Mouse (Mus musculus) midbrain, embryonic 14.5 days (tissue): ENCODE results near the gene Rcor1. TPM values are rescaled to one million over a fixed set of nuclear protein-coding genes. Genes with fewer than 3 reads are reported as not detected.
A peak's percentile ranks its signal among the peaks of the same experiment; 100 is the strongest.

Source experiments
- ATAC-seq: fragments of 200-750 bp; cut with Nextera tagmentation; 2 replicates; pipeline ENCODE4 v1.8.0; 2017; ENCODE audit warnings: moderate number of reproducible peaks, moderate library complexity; ENCODE audit not compliant: low FRiP score, low TSS enrichment
- DNase-seq: peaks from one replicate; pipeline ENCODE4 v3.0.0-alpha.2; 2015
- H3K27ac ChIP-seq: fragments of 300-500 bp; sonication (generic); replicated peaks from 2 replicates; pipeline ENCODE4 v1.5.1; 2014; ENCODE audit warnings: mild to moderate bottlenecking, low read depth, low read length, moderate library complexity
- H3K27me3 ChIP-seq: fragments of 300-500 bp; sonication (generic); 2 replicates; pipeline ENCODE4 v1.6.1; 2014; ENCODE audit warnings: low read length, control low read depth, mixed read lengths; ENCODE audit not compliant: control insufficient read depth, insufficient read depth
- H3K36me3 ChIP-seq: fragments of 300-500 bp; sonication (generic); 2 replicates; pipeline ENCODE4 v1.6.1; 2014; ENCODE audit warnings: low read length, control low read depth; ENCODE audit not compliant: control insufficient read depth, insufficient read depth
- H3K4me1 ChIP-seq: fragments of 300-500 bp; sonication (generic); 2 replicates; pipeline ENCODE4 v1.6.1; 2014; ENCODE audit warnings: mild to moderate bottlenecking, antibody characterized with exemption, low read length, control low read depth; ENCODE audit not compliant: control insufficient read depth, insufficient read depth
- H3K4me2 ChIP-seq: fragments of 300-500 bp; sonication (generic); 2 replicates; pipeline ENCODE4 v1.6.1; 2014; ENCODE audit warnings: mild to moderate bottlenecking, low read length, moderate library complexity
- H3K4me3 ChIP-seq: fragments of 300-500 bp; sonication (generic); replicated peaks from 2 replicates; pipeline ENCODE4 v1.5.1; 2014; ENCODE audit warnings: low read depth, low read length
- H3K9ac ChIP-seq: fragments of 300-500 bp; sonication (generic); replicated peaks from 2 replicates; pipeline ENCODE4 v1.6.1; 2014; ENCODE audit warnings: mild to moderate bottlenecking, low read length, moderate library complexity
- H3K9me3 ChIP-seq: fragments of 300-500 bp; sonication (generic); 2 replicates; pipeline ENCODE4 v1.6.1; 2016; ENCODE audit warnings: low read length, control low read depth, mixed read lengths; ENCODE audit not compliant: control insufficient read depth
- WGBS: fragments of 180-500 bp; shearing (Covaris S2); extraction: QIAGEN DNeasy Blood & Tissue Kit; methylation state at CpG from one replicate; pipeline ENCODE4 v1.1.7; 2014; 5-methylcytosine and 5-hydroxymethylcytosine counted together
- polyA plus RNA-seq: library from polyadenylated mRNA; unstranded; fragments of >200 nt; fragmentation: Nextera tagmentation; extraction: Ambion mirVana; gene quantifications from 2 replicates; pipeline ENCODE4 v1.2.1, GENCODE M21; 2014

Gene Rcor1
- polyA plus RNA-seq, 1 experiment from 2014 or later, result 7.6 TPM

DNA sequence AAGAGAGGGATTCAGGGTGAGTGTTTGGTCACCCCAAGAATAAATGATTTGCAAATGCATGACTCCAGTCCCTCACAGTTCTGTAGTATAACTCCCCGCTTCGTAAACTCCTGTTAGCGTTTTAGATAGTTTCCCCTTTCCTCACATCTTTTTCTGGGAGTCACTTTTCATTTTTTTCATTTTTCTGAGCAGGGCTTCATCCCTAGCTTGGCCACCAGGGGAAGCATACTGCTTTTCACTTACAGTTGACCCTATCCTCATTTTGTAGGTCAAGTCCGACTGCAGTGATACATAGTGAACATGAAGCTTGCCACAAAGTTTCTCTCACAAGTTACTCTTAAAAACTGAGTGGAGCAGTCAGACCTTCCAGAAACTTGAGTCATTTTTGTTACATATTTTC, 2.0 kb downstream of the Rcor1 start:
- 50% methylated on average over 4 of the region's 4 CpGs for WGBS
- ATAC-seq (no peak), DNase-seq (peak; percentile 61)
- Histone ChIP-seq H3K27me3 (no peaks in the 10 kb centered on the region), H3K4me2 (peak overlapping the region; percentile 97), H3K4me3 (peak overlapping the region; percentile 95), H3K27ac (no peak overlapping the region), H3K36me3 (0 out of 2 replicates have a peak, but pooled peaks cover 4% of the 10 kb centered on the region), H3K4me1 (peaks cover 9% of the 10 kb centered on the region), H3K9ac (no peak overlapping the region), H3K9me3 (no peaks in the 10 kb centered on the region)

DNA sequence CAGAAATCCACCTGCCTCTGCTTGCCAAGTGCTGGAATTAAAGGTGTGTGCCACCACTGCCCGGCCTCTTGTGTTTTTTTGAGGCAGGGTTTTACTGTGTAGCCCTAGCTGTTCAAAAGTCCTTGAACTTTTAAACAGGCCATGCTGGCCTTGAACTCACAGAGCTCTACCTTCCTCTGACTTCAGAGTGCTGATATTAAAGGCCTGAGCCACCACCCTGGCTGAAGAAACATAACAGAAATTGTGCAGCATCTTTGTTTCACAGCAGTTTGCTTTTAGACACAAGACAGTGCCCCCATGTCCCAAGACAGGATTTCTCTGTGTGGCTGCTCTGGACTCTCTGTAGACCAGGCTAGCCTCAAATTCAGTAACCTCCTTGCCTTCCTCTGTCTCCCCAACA, 3.2 kb downstream of the Rcor1 start:
- Histone ChIP-seq H3K27ac (no peak overlapping the region), H3K4me1 (peaks cover 9% of the 10 kb centered on the region), H3K9ac (no peak overlapping the region), H3K36me3 (0 out of 2 replicates have a peak, but pooled peaks cover 4% of the 10 kb centered on the region), H3K4me3 (no peak overlapping the region), H3K9me3 (no peaks in the 10 kb centered on the region), H3K4me2 (no peak overlapping the region), H3K27me3 (no peaks in the 10 kb centered on the region)
- ATAC-seq (no peak), DNase-seq (no peak)
- WGBS, result 98% methylated on average over 1 of the region's 1 CpGs

DNA sequence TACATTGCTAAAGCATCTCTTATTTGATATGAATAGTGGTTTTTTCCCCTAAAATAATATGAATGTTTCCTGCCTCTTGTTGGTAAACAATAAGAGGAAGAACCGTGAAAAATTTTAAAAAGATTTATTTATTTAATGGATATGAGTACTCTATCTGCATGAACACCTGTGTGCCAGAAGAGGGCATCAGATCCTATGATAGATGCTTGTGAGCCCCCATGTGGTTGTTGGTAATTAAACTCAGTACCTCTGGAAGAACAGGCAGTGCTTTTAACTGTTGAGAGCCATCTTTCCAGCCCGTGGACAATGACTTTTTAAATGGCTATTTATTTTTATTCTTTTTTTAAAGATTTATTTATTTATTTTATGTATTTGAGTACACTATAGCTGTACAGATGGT, 5.7 kb downstream of the Rcor1 start:
- ATAC-seq (no peak), DNase-seq (no peak)
- Histone ChIP-seq H3K27ac (no peak overlapping the region), H3K9ac (no peak overlapping the region), H3K36me3 (0 out of 2 replicates have a peak, but pooled peaks cover 4% of the 10 kb centered on the region), H3K4me3 (no peak overlapping the region), H3K27me3 (no peaks in the 10 kb centered on the region), H3K4me2 (no peak overlapping the region), H3K9me3 (no peaks in the 10 kb centered on the region), H3K4me1 (peaks cover 9% of the 10 kb centered on the region)
- 92% methylated on average over 2 of the region's 2 CpGs for WGBS

DNA sequence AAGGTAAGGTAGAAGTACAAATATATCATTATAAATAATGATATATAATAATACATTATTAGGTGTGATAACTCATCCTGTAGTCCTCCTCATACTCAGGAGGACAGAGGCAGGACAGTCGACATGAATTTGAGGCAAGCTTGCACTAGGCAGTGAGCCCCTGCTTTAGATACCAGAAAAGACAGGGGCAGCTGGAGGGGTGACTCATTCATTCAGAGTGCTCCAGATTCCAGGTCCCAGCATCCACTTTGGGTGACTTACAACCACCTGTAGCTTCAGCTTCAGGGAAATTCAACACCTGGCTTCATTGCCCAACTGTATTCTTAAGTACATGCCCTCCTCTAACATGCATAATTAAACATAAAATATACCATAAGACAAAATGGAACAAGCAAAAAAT, 7.7 kb downstream of the Rcor1 start:
- Histone ChIP-seq H3K4me1 (no peaks in the 10 kb centered on the region), H3K9me3 (no peaks in the 10 kb centered on the region), H3K9ac (no peak overlapping the region), H3K27ac (no peak overlapping the region), H3K36me3 (0 out of 2 replicates have a peak, but pooled peaks cover 4% of the 10 kb centered on the region), H3K27me3 (no peaks in the 10 kb centered on the region), H3K4me2 (no peak overlapping the region), H3K4me3 (no peak overlapping the region)
- DNase-seq, result no peak
- no peak for ATAC-seq
- WGBS, result 91% methylated on average over 1 of the region's 1 CpGs

DNA sequence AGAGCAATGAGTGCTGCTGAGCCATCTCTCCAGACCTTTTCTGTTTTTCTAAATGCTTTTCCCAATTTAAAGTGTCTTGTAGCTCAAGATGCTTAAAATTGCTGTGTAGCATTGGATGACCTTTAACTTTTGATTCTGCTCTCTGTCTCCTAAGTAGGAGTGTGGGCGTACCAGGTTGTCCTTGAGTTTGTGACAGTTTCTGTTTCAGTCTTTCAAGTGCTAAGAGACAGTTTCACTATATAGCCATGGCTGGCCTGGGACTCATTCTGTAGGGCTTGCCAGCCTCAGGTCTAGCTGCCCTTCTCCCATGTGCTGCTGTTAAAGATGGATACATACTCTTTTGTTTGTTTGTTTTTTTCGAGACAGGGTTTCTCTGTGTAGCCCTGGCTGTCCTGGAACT, 9.1 kb downstream of the Rcor1 start:
- ATAC-seq (no peak), DNase-seq (no peak)
- Histone ChIP-seq H3K4me3 (no peak overlapping the region), H3K27ac (no peak overlapping the region), H3K4me1 (no peaks in the 10 kb centered on the region), H3K27me3 (no peaks in the 10 kb centered on the region), H3K9ac (no peak overlapping the region), H3K9me3 (no peaks in the 10 kb centered on the region), H3K4me2 (no peak overlapping the region), H3K36me3 (0 out of 2 replicates have a peak, but pooled peaks cover 4% of the 10 kb centered on the region)
- WGBS, result 90% methylated on average over 2 of the region's 2 CpGs

DNA sequence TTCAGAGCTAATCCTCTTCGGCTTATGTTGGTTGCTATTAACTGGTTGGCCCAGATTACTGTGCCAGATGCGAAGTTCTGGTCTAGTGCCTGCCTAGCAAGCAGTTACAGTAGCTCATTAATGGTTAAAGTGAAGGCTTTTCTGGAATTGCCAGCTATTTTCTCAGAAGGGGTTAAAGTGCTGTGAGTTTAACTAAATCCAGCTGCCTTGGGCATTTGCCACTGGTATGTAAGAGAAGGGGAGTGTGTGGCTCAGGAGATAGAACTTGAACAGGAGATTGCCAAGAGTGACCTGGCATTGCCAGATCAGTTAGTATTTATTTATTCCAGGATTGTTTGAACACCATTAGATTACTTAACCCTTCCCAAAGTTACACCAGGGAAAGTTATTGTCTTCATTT, 11.1 kb downstream of the Rcor1 start:
- Histone ChIP-seq H3K9me3 (no peaks in the 10 kb centered on the region), H3K4me1 (no peaks in the 10 kb centered on the region), H3K27ac (no peak overlapping the region), H3K36me3 (no peaks in the 10 kb centered on the region), H3K4me2 (no peak overlapping the region), H3K9ac (no peak overlapping the region), H3K4me3 (no peak overlapping the region), H3K27me3 (no peaks in the 10 kb centered on the region)
- 91% methylated on average over 2 of the region's 2 CpGs for WGBS
- ATAC-seq (no peak), DNase-seq (no peak)

DNA sequence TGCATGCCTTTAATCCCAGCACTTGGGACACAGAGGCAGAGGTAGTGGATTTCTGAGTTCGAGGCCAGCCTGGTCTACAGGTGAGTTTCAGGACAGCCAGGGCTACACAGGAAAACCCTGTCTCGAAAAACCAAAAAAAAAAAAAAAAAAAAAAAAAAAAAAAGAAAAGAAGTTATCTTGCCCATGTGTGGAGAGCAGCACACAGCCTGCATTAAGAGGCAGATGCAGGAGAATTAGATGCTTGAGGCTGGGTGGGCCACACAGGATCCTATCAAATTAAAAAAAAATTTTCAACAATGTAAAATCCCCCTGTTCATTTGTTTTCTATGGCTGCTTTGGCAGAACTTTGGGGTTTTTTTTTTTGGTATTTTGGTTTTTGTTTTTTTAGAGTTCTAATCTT, 24.2 kb downstream of the Rcor1 start:
- no peaks in the 10 kb centered on the region for H3K4me1 ChIP-seq
- no peaks in the 10 kb centered on the region for H3K27me3 ChIP-seq
- ATAC-seq (no peak), DNase-seq (no peak)
- no peak overlapping the region for H3K4me2 ChIP-seq
- H3K9me3 ChIP-seq, result no peaks in the 10 kb centered on the region
- no peak overlapping the region for H3K9ac ChIP-seq
- no peak overlapping the region for H3K4me3 ChIP-seq
- 84% methylated on average over 2 of the region's 2 CpGs for WGBS
- no peak overlapping the region for H3K27ac ChIP-seq
- H3K36me3 ChIP-seq, result peaks cover 3% of the 10 kb centered on the region; the same call in 1 of the 2 replicates

DNA sequence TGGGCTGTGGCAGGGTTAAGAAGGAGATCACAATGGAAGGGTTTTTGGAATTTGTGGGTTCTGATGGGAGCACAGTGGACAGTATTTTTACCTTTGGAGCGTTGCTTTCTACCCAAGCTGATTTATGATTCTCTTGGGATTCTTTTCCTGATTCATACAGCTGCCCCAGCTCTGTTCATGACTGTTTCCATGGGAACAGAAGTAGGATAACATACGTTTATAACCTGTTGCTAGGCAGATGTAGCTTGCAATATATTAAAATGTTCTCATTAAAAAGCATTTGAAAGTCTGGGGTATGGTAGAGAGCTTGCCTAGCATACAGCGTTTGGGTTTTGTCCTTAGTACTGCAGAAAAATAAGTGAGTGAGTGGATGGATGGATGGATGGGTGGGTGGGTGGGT, 25.1 kb downstream of the Rcor1 start:
- no peak overlapping the region for H3K4me3 ChIP-seq
- no peak for ATAC-seq
- WGBS, result 84% methylated on average over 3 of the region's 3 CpGs

DNA sequence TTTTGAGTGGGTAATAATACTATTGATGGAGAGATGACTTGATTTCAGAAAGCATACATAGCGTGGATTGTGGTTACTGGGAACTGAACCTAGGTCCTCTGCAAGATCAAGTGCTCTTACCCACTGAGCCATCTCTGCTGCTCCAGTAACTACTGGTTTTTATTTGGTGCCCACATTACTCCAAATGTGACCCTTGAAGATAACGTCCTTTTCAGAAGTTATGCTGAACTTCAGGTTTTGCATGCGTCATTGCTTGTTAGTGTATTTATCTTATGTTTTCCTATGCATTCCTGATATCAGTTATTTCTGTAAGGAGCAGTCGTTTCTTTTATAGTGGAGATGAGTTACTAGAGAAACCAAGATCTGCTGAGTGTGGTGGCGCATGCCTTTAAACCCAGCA, 26.2 kb downstream of the Rcor1 start:
- Histone ChIP-seq H3K9ac (no peak overlapping the region), H3K4me3 (no peak overlapping the region), H3K4me2 (no peak overlapping the region), H3K27me3 (no peaks in the 10 kb centered on the region), H3K36me3 (no peaks in the 10 kb centered on the region), H3K27ac (no peak overlapping the region), H3K9me3 (no peaks in the 10 kb centered on the region), H3K4me1 (no peaks in the 10 kb centered on the region)
- WGBS, result 95% methylated on average over 5 of the region's 5 CpGs
- DNase-seq (no peak), ATAC-seq (no peak)

More for the DNA sequence above, 25.1 kb downstream of the Rcor1 start:
- no peak overlapping the region for H3K27ac ChIP-seq
- no peaks in the 10 kb centered on the region for H3K4me1 ChIP-seq
- DNase-seq, result no peak
- H3K36me3 ChIP-seq, result no peaks in the 10 kb centered on the region
- no peaks in the 10 kb centered on the region for H3K9me3 ChIP-seq
- no peak overlapping the region for H3K4me2 ChIP-seq
- H3K9ac ChIP-seq, result no peak overlapping the region
- H3K27me3 ChIP-seq, result no peaks in the 10 kb centered on the region
